Mouse (Mus musculus) neural tube, embryonic 14.5 days (tissue): ENCODE measurements around the gene Eif4g1. TPM values are rescaled to one million over a fixed set of nuclear protein-coding genes. Genes with fewer than 3 reads are reported as not detected.

Experiments
- ATAC-seq: fragments of 200-750 bp; cut with Nextera tagmentation; 2 replicates; pipeline ENCODE4 v1.8.0; 2017; ENCODE audit warnings: low read depth, mild to moderate bottlenecking, moderate TSS enrichment, moderate library complexity
- H3K27ac ChIP-seq: fragments of 300-500 bp; sonication (generic); 2 replicates; pipeline ENCODE4 v1.5.1; 2014; ENCODE audit warnings: low read depth, mild to moderate bottlenecking, control low read depth, low read length, moderate library complexity, mixed read lengths
- H3K27me3 ChIP-seq: fragments of 300-500 bp; sonication (generic); 2 replicates; pipeline ENCODE4 v1.6.1; 2014; ENCODE audit warnings: low read length; ENCODE audit not compliant: control insufficient read depth, insufficient read depth
- H3K36me3 ChIP-seq: fragments of 300-500 bp; sonication (generic); 2 replicates; pipeline ENCODE4 v1.6.1; 2014; ENCODE audit warnings: low read length, mixed read lengths; ENCODE audit not compliant: control insufficient read depth, insufficient read depth
- H3K4me1 ChIP-seq: fragments of 300-500 bp; sonication (generic); 2 replicates; pipeline ENCODE4 v1.6.1; 2014; ENCODE audit warnings: low read length; ENCODE audit not compliant: control insufficient read depth, insufficient read depth
- H3K4me2 ChIP-seq: fragments of 300-500 bp; sonication (generic); 2 replicates; pipeline ENCODE4 v1.6.1; 2014; ENCODE audit warnings: mild to moderate bottlenecking, low read depth, low read length, control low read depth
- H3K4me3 ChIP-seq: fragments of 300-500 bp; sonication (generic); 2 replicates; pipeline ENCODE4 v1.5.1; 2014; ENCODE audit warnings: low read depth, low read length, control low read depth, mixed read lengths
- H3K9ac ChIP-seq: fragments of 300-500 bp; sonication (generic); replicated peaks from 2 replicates; pipeline ENCODE4 v1.6.1; 2014; ENCODE audit warnings: low read depth, mild to moderate bottlenecking, control low read depth, low read length, mixed read lengths
- H3K9me3 ChIP-seq: fragments of 300-500 bp; sonication (generic); 2 replicates; pipeline ENCODE4 v1.6.1; 2016; ENCODE audit warnings: low read length; ENCODE audit not compliant: control insufficient read depth
- WGBS: fragments of 180-500 bp; shearing (Covaris S2); extraction: QIAGEN DNeasy Blood & Tissue Kit; methylation state at CpG from one replicate; pipeline ENCODE4 v1.1.7; 2014; 5-methylcytosine and 5-hydroxymethylcytosine counted together
- polyA plus RNA-seq: library from polyadenylated mRNA; unstranded; fragments of >200 nt; fragmentation: Nextera tagmentation; extraction: Ambion mirVana; gene quantifications from 2 replicates; pipeline ENCODE4 v1.2.1, GENCODE M21; 2014

The Eif4g1 gene
- polyA plus RNA-seq, 1 experiment from 2014 or later, result 134 TPM

- H3K27ac ChIP-seq, result no peak overlapping the region
- no peaks in the 10 kb centered on the region for H3K9me3 ChIP-seq
- H3K4me2 ChIP-seq, result no peak overlapping the region
- H3K4me1 ChIP-seq, result peaks cover under 1% of the 10 kb centered on the region; the same call in 1 of the 2 replicates
- no peak overlapping the region for H3K4me3 ChIP-seq
- ATAC-seq, result peak; percentile 2; the same call in 1 of the 2 replicates
- H3K9ac ChIP-seq, result no peak overlapping the region
- H3K27me3 ChIP-seq, result no peaks in the 10 kb centered on the region
- 93% methylated on average over 21 of the region's 21 CpGs for WGBS
- H3K36me3 ChIP-seq, result peaks cover 34% of the 10 kb centered on the region
Measured at GRCm38 (mm10) chr16:20708220-20708938, 40.3 kb downstream of the Eif4g1 start.

- WGBS, result 69% methylated on average over 19 of the region's 19 CpGs
- peaks cover 9% of the 10 kb centered on the region for H3K4me1 ChIP-seq
- H3K36me3 ChIP-seq, result peaks cover 34% of the 10 kb centered on the region
- H3K9me3 ChIP-seq, result no peaks in the 10 kb centered on the region
- peak; percentile 58; the same call in 1 of the 2 replicates for ATAC-seq
- H3K27me3 ChIP-seq, result no peaks in the 10 kb centered on the region
- H3K27ac ChIP-seq, result no peak overlapping the region
- H3K4me2 ChIP-seq, result no peak overlapping the region
- no peak overlapping the region for H3K9ac ChIP-seq
- no peak overlapping the region for H3K4me3 ChIP-seq
Measured at GRCm38 (mm10) chr16:20708939-20709734, 41.0 kb downstream of the Eif4g1 start.

- no peak overlapping the region for H3K4me2 ChIP-seq
- H3K9me3 ChIP-seq, result no peaks in the 10 kb centered on the region
- H3K4me3 ChIP-seq, result no peak overlapping the region
- no peaks in the 10 kb centered on the region for H3K27me3 ChIP-seq
- peaks cover 21% of the 10 kb centered on the region for H3K4me1 ChIP-seq
- 94% methylated on average over 11 of the region's 11 CpGs for WGBS
- ATAC-seq, result no peak
- H3K36me3 ChIP-seq, result peaks cover 29% of the 10 kb centered on the region
- H3K9ac ChIP-seq, result no peak overlapping the region
- no peak overlapping the region for H3K27ac ChIP-seq
Measured at GRCm38 (mm10) chr16:20710370-20710769, 42.3 kb downstream of the Eif4g1 start.

GRCm38 (mm10) chr16:20710810-20711209, 42.7 kb downstream of the Eif4g1 start:
- Histone ChIP-seq H3K9me3 (no peaks in the 10 kb centered on the region), H3K9ac (no peak overlapping the region), H3K4me2 (no peak overlapping the region), H3K4me1 (peaks cover 24% of the 10 kb centered on the region), H3K36me3 (peaks cover 29% of the 10 kb centered on the region), H3K4me3 (no peak overlapping the region), H3K27me3 (no peaks in the 10 kb centered on the region), H3K27ac (no peak overlapping the region)
- WGBS, result 91% methylated on average over 4 of the region's 4 CpGs
- no peak for ATAC-seq

GRCm38 (mm10) chr16:20712190-20712589, 44.1 kb downstream of the Eif4g1 start:
- Histone ChIP-seq H3K36me3 (peaks cover 24% of the 10 kb centered on the region), H3K27ac (no peak overlapping the region), H3K27me3 (no peaks in the 10 kb centered on the region), H3K4me1 (peaks cover 26% of the 10 kb centered on the region), H3K9ac (no peak overlapping the region), H3K4me2 (no peak overlapping the region), H3K4me3 (no peak overlapping the region), H3K9me3 (no peaks in the 10 kb centered on the region)
- ATAC-seq, result no peak
- WGBS, result 80% methylated on average over 9 of the region's 9 CpGs

GRCm38 (mm10) chr16:20712889-20713288, 44.8 kb downstream of the Eif4g1 start:
- no peaks in the 10 kb centered on the region for H3K9me3 ChIP-seq
- no peak for ATAC-seq
- 92% methylated on average over 7 of the region's 7 CpGs for WGBS
- H3K27me3 ChIP-seq, result no peaks in the 10 kb centered on the region
- peaks cover 20% of the 10 kb centered on the region for H3K36me3 ChIP-seq
- no peak overlapping the region for H3K27ac ChIP-seq
- peaks cover 27% of the 10 kb centered on the region for H3K4me1 ChIP-seq
- H3K9ac ChIP-seq, result no peak overlapping the region
- no peak overlapping the region for H3K4me2 ChIP-seq
- no peak overlapping the region for H3K4me3 ChIP-seq

GRCm38 (mm10) chr16:20714307-20715080, 46.4 kb downstream of the Eif4g1 start:
- no peak for ATAC-seq

GRCm38 (mm10) chr16:20715161-20715560, 47.0 kb downstream of the Eif4g1 start:
- Histone ChIP-seq H3K4me3 (peak overlapping the region; percentile 65), H3K4me2 (peak overlapping the region; percentile 96), H3K36me3 (peaks cover 15% of the 10 kb centered on the region), H3K9me3 (no peaks in the 10 kb centered on the region), H3K4me1 (peaks cover 35% of the 10 kb centered on the region), H3K9ac (peak overlapping the region; percentile 74), H3K27me3 (no peaks in the 10 kb centered on the region), H3K27ac (no peak overlapping the region)
- ATAC-seq, result no peak
- WGBS, result 51% methylated on average over 2 of the region's 2 CpGs

More at GRCm38 (mm10) chr16:20714307-20715080, 46.4 kb downstream of the Eif4g1 start:
- Histone ChIP-seq H3K4me1 (peaks cover 35% of the 10 kb centered on the region), H3K4me3 (peak overlapping the region; percentile 65), H3K9ac (peak overlapping the region; percentile 74; the same call in 1 of the 2 replicates), H3K4me2 (peak overlapping the region; percentile 96), H3K9me3 (no peaks in the 10 kb centered on the region), H3K36me3 (peaks cover 15% of the 10 kb centered on the region), H3K27ac (no peak overlapping the region), H3K27me3 (no peaks in the 10 kb centered on the region)
- 25% methylated on average over 11 of the region's 11 CpGs for WGBS
